Mouse (Mus musculus) heart, postnatal 0 days (tissue): ENCODE results near the gene Gns. TPM values are rescaled to one million over a fixed set of nuclear protein-coding genes. Genes with fewer than 3 reads are reported as not detected.

Source experiments
- ATAC-seq: fragments of 200-750 bp; cut with Nextera tagmentation; 2 replicates; pipeline ENCODE4 v1.8.0; 2017; ENCODE audit warnings: low read depth, moderate number of reproducible peaks, moderate library complexity; ENCODE audit not compliant: insufficient read depth
- DNase-seq: peaks from one replicate; pipeline ENCODE4 v3.0.0-alpha.2; 2016; ENCODE audit warnings: low spot score
- H3K27ac ChIP-seq: fragments of 300-500 bp; sonication (generic); 2 replicates; pipeline ENCODE4 v1.5.1; 2014; ENCODE audit warnings: low read depth, mild to moderate bottlenecking
- H3K27me3 ChIP-seq: fragments of 300-500 bp; sonication (generic); 2 replicates; pipeline ENCODE4 v1.6.1; 2014; ENCODE audit warnings: low read length, mixed read lengths; ENCODE audit not compliant: control insufficient read depth, insufficient read depth
- H3K36me3 ChIP-seq: fragments of 300-500 bp; sonication (generic); replicated peaks from 2 replicates; pipeline ENCODE4 v1.6.1; 2014; ENCODE audit warnings: low read length, mixed read lengths; ENCODE audit not compliant: control insufficient read depth, insufficient read depth
- H3K4me1 ChIP-seq: fragments of 300-500 bp; sonication (generic); 2 replicates; pipeline ENCODE4 v1.6.1; 2014; ENCODE audit warnings: antibody characterized with exemption; ENCODE audit not compliant: control insufficient read depth, insufficient read depth
- H3K4me2 ChIP-seq: fragments of 300-500 bp; sonication (generic); 2 replicates; pipeline ENCODE4 v1.6.1; 2014; ENCODE audit warnings: low read depth, mild to moderate bottlenecking, low read length, moderate library complexity
- H3K4me3 ChIP-seq: fragments of 300-500 bp; sonication (generic); 2 replicates; pipeline ENCODE4 v1.5.1; 2014; ENCODE audit warnings: low read depth, low read length
- H3K9ac ChIP-seq: fragments of 300-500 bp; sonication (generic); replicated peaks from 2 replicates; pipeline ENCODE4 v1.6.1; 2014; ENCODE audit warnings: low read depth, low read length, mixed read lengths
- H3K9me3 ChIP-seq: fragments of 300-500 bp; sonication (generic); replicated peaks from 2 replicates; pipeline ENCODE4 v1.6.1; 2016; ENCODE audit warnings: low read length; ENCODE audit not compliant: control insufficient read depth
- CTCF ChIP-seq: IDR thresholded peaks from 2 replicates; pipeline ENCODE4 v1.5.1; 2016; ENCODE audit warnings: antibody characterized with exemption, control low read depth, low read depth
- EP300 ChIP-seq: IDR thresholded peaks from 2 replicates; pipeline ENCODE4 v1.6.1; 2016; ENCODE audit warnings: antibody characterized with exemption, low read depth
- WGBS: fragments of 180-500 bp; shearing (Covaris S2); extraction: QIAGEN DNeasy Blood & Tissue Kit; methylation state at CpG from one replicate; pipeline ENCODE4 v1.1.7; 2014; 5-methylcytosine and 5-hydroxymethylcytosine counted together
- polyA plus RNA-seq: library from polyadenylated mRNA; unstranded; fragments of >200 nt; fragmentation: Nextera tagmentation; extraction: Ambion mirVana; gene quantifications from 2 replicates; pipeline ENCODE4 v1.2.1, GENCODE M21; 2015
- total RNA-seq: library from RNA; depleted of rRNA; stranded (reverse); fragments of >200 nt; gene quantifications from 2 replicates; pipeline ENCODE4 v1.2.3, GENCODE M21; 2014; ENCODE audit warnings: low replicate concordance

The Gns gene
- total and polyA plus RNA-seq, 2 experiments from 2014 or later, result 26.1 to 57.5 TPM

DNA sequence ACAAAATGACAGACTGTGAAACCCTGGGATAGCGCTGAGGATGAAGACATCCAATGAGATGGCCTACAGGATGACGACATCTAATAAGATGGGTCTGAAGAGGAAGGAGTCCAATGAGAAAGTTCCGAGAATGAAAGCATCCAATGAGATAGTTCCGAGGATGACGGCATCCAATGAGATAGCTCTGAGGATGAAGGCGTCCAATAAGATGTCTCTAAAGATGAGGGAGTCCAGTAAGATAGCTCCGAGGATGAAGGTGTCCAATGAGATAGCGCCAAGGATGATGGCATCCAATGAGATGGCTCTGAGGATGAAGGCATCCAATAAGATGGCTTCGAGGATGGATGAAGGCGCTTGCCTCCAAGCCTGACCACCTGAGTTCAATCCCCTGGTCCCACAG is 22.6 kb upstream of the Gns start:
- Histone ChIP-seq H3K27ac (no peak overlapping the region), H3K4me3 (no peak overlapping the region), H3K36me3 (no peaks in the 10 kb centered on the region), H3K9me3 (no peaks in the 10 kb centered on the region), H3K9ac (no peak overlapping the region), H3K4me2 (no peak overlapping the region), H3K4me1 (no peaks in the 10 kb centered on the region), H3K27me3 (no peaks in the 10 kb centered on the region)
- WGBS, result 95% methylated on average over 10 of the region's 10 CpGs
- TF ChIP-seq CTCF, result no peak
- TF ChIP-seq EP300, result no peak
- no peak for ATAC-seq
- DNase-seq, result no peak

DNA sequence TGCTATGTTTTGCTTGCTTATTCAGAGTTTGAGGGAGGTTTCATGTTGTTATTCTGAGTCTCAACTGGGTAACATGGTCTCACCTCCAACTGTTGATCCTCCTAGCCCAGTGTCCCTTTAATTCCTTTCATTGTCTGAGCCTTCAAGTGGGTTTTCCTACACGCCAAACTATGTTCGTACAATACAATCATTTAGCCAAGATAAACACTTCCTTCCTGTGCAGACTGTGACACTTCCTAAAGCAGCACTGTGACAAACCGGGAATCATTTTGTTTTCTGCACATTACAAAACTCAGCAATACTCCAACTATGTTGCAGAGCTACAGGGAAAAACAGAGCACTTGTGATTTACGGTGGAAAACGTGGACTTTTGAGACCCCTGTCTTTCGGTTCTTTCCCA is 21.0 kb upstream of the Gns start:
- Histone ChIP-seq H3K4me1 (no peaks in the 10 kb centered on the region), H3K9ac (no peak overlapping the region), H3K27me3 (no peaks in the 10 kb centered on the region), H3K27ac (peak overlapping the region; percentile 38; the same call in 1 of the 2 replicates), H3K4me2 (no peak overlapping the region), H3K4me3 (no peak overlapping the region), H3K9me3 (no peaks in the 10 kb centered on the region), H3K36me3 (no peaks in the 10 kb centered on the region)
- DNase-seq (peak; percentile 67), ATAC-seq (peak; percentile 66)
- TF ChIP-seq EP300 (peak; percentile 60; the same call in 1 of the 2 replicates), CTCF (no peak)
- WGBS, result 45% methylated on average over 6 of the region's 6 CpGs

DNA sequence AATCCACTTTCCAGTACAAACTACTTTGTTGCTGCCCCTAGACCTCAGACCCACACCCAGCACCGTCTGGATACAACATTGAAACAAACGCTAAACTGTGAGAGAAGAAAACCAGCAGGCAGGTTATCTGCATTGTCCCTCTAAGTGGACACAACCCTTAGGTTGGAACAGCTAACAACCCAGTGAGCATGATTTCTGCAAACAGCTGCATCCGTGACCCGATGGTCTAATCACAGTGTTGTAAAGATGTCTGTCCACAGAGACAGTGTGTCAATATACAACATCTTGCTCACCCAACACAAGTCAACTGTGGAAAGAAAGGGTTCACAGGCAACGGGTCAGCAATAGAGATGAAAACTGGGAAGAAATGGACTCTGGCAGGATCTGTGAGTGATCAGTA is 15.6 kb upstream of the Gns start:
- no peaks in the 10 kb centered on the region for H3K36me3 ChIP-seq
- H3K9me3 ChIP-seq, result no peaks in the 10 kb centered on the region
- H3K27me3 ChIP-seq, result no peaks in the 10 kb centered on the region; the same call in 1 of the 2 replicates
- H3K4me3 ChIP-seq, result peak overlapping the region; percentile 22
- DNase-seq (no peak), ATAC-seq (no peak)
- TF ChIP-seq EP300 (no peak), CTCF (no peak; the same call in 1 of the 2 replicates)
- H3K4me2 ChIP-seq, result peak overlapping the region; percentile 99
- H3K9ac ChIP-seq, result no peak overlapping the region
- 26% methylated on average over 5 of the region's 5 CpGs for WGBS
- no peaks in the 10 kb centered on the region; the same call in none of the 2 replicates for H3K4me1 ChIP-seq
- H3K27ac ChIP-seq, result peak overlapping the region; percentile 65

DNA sequence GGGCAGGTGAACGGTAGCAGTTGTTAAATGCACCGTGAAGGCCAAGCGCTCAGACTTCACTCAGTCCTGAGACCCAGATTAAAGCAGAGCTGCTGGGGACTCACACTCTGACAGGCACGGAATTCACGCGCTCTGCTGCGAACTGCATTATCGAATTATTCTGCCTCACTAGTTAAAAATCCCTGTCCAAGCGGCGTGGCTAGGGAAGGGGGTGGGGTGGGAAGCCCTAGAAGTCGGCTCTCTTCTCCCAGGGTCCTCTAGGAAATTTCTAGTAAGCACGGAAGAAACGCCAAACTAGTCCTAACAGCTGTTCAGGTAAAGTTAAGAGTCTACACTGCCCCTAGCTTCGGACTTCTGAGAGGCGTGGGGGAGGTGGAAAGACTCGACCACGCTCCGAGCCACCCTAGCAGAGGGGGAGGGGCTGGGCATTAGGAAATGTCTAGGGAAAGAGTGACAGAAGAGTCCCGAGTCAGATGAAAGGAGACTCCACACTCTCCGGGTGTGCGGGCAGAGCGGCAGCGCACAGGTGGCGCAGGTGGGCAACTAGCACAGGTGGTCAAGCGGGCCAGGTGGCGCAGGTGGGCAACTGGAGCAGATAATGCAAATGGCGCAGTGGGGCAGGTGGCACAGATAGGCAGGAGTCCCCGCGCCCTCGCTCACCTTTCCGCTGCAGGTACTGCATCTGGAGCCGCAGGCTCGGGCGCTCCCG is 14.4 kb upstream of the Gns start:
- H3K27me3 ChIP-seq, result no peaks in the 10 kb centered on the region; the same call in 1 of the 2 replicates
- peak overlapping the region; percentile 99 for H3K4me2 ChIP-seq
- no peaks in the 10 kb centered on the region; the same call in none of the 2 replicates for H3K4me1 ChIP-seq
- no peaks in the 10 kb centered on the region for H3K36me3 ChIP-seq
- ATAC-seq, result peak; percentile 53
- TF ChIP-seq CTCF (peak; percentile 15; the same call in 1 of the 2 replicates), EP300 (no peak)
- H3K9ac ChIP-seq, result peak overlapping the region; percentile 67
- WGBS, result 4% methylated on average over 35 of the region's 35 CpGs
- H3K27ac ChIP-seq, result peak overlapping the region; percentile 30
- H3K4me3 ChIP-seq, result peak overlapping the region; percentile 79
- no peaks in the 10 kb centered on the region for H3K9me3 ChIP-seq
- no peak for DNase-seq

DNA sequence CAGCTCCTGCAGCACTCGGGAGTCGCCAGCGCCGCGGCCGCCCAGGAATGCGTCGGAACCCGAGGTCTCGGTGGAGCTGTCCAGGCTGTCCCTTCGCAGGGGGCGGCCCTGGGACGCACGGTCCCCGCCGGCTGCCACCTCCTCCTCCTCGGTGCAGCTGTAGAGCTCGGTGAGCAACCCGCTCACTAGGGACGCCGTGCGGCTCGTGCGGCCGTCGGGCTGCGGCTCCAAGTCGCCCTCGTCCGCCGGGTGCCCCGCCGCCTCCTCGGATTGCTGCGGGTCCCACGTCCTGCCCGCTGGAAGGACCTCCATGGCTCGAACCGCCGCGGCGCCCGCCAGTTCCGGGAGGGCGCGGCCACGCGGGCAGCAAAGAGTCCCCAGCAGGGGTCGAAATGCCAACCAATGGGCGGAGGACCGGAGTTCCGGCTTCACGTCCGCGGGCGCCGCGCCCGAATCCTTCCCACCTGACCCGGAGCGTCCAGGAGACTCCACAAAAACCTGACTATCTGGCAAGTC is 13.8 kb upstream of the Gns start, which contains the start of gene Tbc1d30:
TSS of gene Tbc1d30 (minus strand) at position 213 of the 516 bp plus-strand sequence.
- peak within 1 kb of the TSS; percentile 99 for H3K4me2 ChIP-seq
- DNase-seq (peak; percentile 51), ATAC-seq (peak; percentile 84)
- no peaks in the 10 kb centered on the region for H3K36me3 ChIP-seq
- H3K27me3 ChIP-seq, result no peaks in the 10 kb centered on the region; the same call in 1 of the 2 replicates
- no peaks in the 10 kb centered on the region for H3K9me3 ChIP-seq
- no peak for TF ChIP-seq EP300
- TF ChIP-seq CTCF, result peak; percentile 13; the same call in 1 of the 2 replicates
- peak within 1 kb of the TSS; percentile 79 for H3K4me3 ChIP-seq
- no peaks in the 10 kb centered on the region; the same call in none of the 2 replicates for H3K4me1 ChIP-seq
- under 1% methylated on average over 56 of the region's 61 CpGs for WGBS
- H3K9ac ChIP-seq, result peak within 1 kb of the TSS; percentile 67
- peak within 1 kb of the TSS; percentile 30 for H3K27ac ChIP-seq
